Mouse (Mus musculus): ENCODE measurements around the gene Wdr46. TPM values are rescaled to one million over a fixed set of nuclear protein-coding genes. Genes with fewer than 3 reads are reported as not detected.
A peak's percentile ranks its signal among the peaks of the same experiment; 100 is the strongest.
"Not testable (repeated sequence)": the region's sequence is repeated elsewhere in the genome, so short reads cannot be mapped to it uniquely, and the experiment has no call there.

Wdr46 gene
- total RNA-seq (2021): 10 to 100 TPM; 18.8 to 20.0 TPM
- long read RNA-seq, experiment 1, transcript Wdr46-201 (15 exons, 2,229 nt): major isoform, 20 of 27 reads
- long read RNA-seq, experiment 1, partial matches to known transcripts: 2 of 27 reads
- long read RNA-seq, experiment 1, other reads (novel, unspliced or antisense): 5 of 27 reads
- long read RNA-seq, experiment 2, transcript Wdr46-201 (15 exons, 2,229 nt): major isoform, 32 of 40 reads
- long read RNA-seq, experiment 2, partial matches to known transcripts: 5 of 40 reads
- long read RNA-seq, experiment 2, other reads (novel, unspliced or antisense): 3 of 40 reads

GRCm38 (mm10) chr17:33940206-33940805 is at the start of gene Wdr46, which contains the start of gene Pfdn6:
Gene Wdr46 (plus strand): TSS chr17:33940660.
Gene Pfdn6 (minus strand): TSS chr17:33940343.
- DNase-seq (ENCODE audit: low spot score in 2 of 2): peak; percentile 77 to 90

- no peak for DNase-seq (ENCODE audit: low spot score in 2 of 2)
Observed at GRCm38 (mm10) chr17:33891357-33891756, 49.1 kb upstream of the Wdr46 start.

DNA sequence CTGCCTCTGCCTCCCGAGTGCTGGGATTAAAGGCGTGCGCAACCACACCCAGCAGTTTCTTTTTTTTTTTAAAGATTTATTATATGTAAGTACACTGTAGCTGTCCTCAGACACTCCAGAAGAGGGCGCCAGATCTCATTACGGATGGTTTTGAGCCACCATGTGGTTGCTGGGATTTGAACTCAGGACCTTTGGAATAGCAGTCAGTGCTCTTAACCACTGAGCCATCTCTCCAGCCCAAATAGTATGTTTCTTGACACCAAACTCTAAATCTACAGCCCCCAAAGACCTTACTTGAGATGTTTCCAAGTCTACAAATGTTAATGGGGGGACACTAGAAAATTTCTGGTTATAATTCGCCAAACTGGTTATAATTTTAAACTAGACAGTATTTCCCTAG is 48.6 kb upstream of the Wdr46 start:
- DNase-seq (ENCODE audit: low spot score in 2 of 2): not testable (repeated sequence)

- no peak for DNase-seq (ENCODE audit: low spot score in 2 of 2)
Observed at GRCm38 (mm10) chr17:33892429-33892828, 48.0 kb upstream of the Wdr46 start.

DNA sequence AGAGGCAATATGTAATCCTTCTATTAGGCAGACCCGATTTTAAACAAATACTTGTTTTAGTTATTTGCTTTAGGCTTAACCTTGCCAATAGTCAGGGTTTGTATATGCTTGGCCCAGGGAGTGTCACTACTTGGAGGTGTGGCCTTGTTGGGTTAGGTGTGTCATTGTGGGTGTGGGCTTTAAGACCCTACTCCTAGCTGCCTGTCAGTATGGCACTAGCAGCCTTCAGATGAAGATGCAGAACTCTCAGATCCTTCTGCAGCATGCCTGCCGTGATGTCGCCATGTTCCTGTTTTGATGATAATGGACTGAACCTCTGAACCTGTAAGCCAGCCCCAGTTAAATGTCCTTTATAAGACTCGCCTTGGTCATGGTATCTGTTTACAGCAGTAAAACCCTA is 47.4 kb upstream of the Wdr46 start:
- not testable (repeated sequence) for DNase-seq (ENCODE audit: low spot score in 2 of 2)

DNA sequence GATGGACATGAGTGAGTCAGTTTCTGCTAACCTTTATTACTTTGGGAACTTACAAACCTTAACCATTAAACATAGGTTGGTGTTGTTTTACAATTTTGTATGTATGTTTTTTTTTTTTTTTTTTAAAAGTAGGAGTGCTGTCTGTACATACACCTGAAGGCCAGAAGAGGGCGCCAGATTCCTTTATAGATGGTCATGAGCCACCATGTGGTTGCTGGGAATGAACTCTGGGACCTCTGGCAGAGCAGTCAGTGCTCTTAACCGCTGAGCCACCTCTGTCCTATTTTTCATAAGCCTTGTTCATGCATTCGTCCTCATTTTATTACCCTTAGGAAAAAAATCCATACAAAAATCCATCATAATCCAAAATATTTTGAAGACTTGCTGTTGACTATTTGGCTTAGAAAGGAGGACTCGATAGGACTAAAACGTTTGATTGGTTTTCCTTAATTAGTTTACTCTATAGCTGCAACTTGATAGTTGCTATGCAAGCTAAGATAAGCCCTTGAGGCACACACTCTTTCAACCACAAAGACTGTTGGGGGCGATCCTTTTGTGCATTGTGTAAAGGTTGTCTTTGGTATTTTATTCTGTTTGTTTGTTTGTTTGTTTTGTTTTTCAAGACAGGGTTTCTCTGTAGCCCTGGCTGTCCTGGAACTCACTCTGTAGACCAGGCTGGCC is 43.2 kb upstream of the Wdr46 start:
- DNase-seq (ENCODE audit: low spot score in 2 of 2): no peak

DNA sequence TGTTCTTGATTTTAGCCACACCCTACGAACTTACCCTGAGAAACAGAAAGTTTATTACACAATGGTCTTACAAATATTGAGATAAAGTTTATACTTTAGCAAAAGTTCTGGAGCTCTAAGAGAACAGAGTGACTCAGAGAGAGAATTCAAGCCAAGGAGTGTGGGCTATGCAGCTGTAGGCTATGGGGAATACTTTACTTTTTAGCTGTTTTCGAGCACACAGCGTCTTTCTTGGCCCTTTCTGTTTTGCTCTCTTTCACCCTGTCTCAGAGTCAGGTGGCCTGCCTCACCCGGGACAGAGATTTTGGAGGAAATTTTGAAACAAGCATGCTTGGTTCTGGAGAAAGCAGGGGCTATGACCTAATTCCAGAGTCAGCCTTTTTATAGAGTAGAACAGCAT is 42.3 kb upstream of the Wdr46 start:
- not testable (repeated sequence) for DNase-seq (ENCODE audit: low spot score in 2 of 2)

DNA sequence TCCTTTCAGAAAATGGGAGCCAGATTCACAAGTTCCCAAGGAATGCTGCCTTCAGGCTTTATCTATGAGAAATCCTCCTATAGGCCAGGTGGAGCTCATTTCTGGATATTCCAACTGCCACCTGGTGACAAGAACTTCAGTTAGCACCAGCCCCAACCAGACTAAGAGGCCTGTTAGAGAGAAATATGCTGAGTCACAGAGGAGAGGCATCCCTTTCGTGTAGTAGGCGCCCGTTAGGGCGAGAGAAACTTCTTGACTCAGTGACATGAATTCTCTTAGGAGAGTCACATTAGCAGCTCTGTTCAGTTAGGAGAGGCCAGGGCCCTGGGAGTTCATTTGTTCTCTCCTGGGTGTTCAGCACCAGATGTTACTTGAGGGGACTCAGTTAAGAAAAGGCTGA is 40.8 kb upstream of the Wdr46 start:
- no peak for DNase-seq (ENCODE audit: low spot score in 2 of 2)

GRCm38 (mm10) chr17:33900281-33900988 is 40.0 kb upstream of the Wdr46 start:
- DNase-seq (ENCODE audit: low spot score in 2 of 2): no peak

GRCm38 (mm10) chr17:33900989-33901314 is 39.5 kb upstream of the Wdr46 start:
- no peak for DNase-seq (ENCODE audit: low spot score in 2 of 2)

DNA sequence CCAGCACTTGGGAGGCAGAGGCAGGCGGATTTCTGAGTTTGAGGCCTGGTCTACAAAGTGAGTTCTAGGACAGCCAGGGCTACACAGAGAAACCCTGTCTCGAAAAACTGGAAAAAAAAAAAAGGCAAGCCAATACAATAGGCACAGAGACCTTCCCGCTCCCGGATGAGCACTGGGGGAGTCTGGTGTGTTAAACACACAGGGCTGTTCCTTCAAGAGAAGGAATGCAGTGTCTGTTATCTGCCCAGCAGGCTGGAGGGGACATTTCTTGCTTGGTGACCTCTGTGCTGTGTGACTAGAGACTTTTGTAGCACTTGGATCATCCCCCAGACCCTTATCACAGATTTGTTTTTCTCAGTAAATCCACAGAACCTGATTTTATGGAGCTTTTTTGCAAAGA is 38.8 kb upstream of the Wdr46 start:
- DNase-seq (ENCODE audit: low spot score in 2 of 2): no peak

GRCm38 (mm10) chr17:33902079-33902478 is 38.4 kb upstream of the Wdr46 start:
- no peak for DNase-seq (ENCODE audit: low spot score in 2 of 2)

DNA sequence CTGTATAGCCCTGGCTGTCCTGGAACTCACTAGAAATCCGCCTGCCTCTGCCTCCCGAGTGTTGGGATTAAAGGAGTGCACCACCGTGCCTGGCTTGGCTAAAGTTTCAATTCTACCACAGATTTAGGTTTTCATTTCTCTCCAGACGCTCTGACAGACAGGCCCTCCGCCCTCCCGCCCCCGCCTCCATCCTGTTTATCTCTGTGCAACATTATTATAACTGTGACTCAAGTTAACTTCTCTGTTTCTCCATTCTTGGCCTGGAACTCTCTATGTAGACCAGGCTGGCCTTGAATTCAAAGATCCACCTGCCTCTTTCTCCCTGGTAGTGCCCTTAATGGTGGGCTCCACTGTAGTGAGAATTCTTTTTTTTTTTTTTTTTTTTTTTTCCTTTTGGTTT is 38.0 kb upstream of the Wdr46 start:
- DNase-seq (ENCODE audit: low spot score in 2 of 2): no peak

- DNase-seq (ENCODE audit: low spot score in 2 of 2): not testable (repeated sequence)
Observed at GRCm38 (mm10) chr17:33903911-33904651, 36.4 kb upstream of the Wdr46 start.

DNA sequence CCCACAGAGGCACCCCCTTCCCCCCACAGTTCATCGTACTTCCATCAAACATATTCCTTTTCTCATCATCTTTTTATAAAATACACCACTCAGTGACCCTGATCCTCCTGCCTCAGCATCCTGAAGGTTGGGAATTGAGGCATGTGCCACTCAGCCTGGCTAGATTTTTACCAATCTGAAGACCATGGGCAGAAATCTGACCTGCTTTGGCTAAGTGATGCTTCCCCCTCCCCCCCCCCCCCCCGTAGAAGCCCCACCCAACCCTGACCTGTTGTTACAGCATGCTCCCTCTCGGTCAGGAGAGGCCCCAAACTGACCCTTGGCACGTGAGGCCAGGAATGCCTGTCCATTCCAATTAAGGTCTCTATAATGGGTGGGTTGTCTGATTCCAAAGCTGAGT is 35.6 kb upstream of the Wdr46 start, which contains the start of gene Platr17:
Platr17 (plus strand) TSS at position 301 of the 400 bp plus-strand sequence.
- not testable (repeated sequence) for DNase-seq (ENCODE audit: low spot score in 2 of 2)

DNA sequence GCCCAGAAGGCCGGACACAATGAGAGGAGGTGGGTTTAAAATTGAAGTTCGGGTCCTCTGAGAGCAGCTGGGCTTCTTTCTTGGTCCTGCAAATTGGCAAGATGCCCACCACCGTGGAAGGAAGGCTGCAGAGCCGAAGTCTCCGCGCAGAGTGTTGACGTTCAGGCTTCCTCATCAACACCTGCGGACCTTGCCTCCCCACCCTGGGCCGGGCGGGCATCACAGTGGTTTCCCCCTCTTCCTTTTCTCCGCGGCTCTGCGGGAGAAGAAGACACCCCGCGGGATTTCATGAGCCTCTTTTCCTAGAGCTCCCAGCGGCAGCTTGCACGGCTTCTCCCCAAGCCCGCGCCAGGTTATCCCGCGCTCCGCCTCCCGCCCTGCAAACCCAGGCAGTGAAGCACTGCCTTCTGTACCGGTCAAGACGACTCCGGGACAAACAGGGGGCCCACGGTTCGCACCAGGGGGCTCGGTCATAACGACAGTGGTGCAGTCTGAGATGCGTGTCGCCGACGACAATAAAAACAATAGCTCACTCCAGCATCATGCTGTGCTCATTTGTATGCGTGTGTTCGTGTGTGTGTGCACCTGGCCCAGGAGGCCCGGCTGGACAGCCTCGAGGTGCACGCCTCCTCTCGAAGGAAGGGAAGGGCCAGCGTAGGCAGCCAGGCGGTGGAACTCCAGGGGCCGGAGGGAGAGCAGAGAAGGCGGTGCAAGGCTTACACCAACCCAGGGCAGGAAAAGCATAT is 32.0 kb upstream of the Wdr46 start:
- peak in 1 of 2 experiments; percentile 45 for DNase-seq (ENCODE audit: low spot score in 2 of 2)

- peak; percentile 98 to 99 for DNase-seq (ENCODE audit: low spot score in 2 of 2)
Observed at GRCm38 (mm10) chr17:33909077-33909868, 31.2 kb upstream of the Wdr46 start, which contains the start of gene Daxx. Gene Daxx (plus strand): TSS chr17:33909414.

DNA sequence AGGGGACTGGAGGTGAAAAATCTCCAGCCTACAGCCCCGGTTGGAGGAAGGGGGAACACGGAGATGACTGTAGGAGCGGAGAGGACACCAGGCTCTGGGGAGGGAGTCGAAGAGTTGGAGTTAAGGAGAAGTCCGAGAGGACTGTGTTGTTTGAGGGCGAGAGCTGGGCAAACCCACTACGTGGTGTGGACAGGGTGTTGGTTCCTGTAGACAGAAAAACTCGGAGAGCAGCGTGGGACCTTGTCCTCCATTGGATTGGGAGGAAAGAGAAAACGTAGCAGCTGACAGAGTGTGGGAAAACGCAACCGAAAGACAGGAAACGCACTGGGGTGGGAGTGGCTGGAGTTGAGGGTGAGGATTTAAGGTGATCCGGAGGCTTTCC is 30.6 kb upstream of the Wdr46 start:
- no peak for DNase-seq (ENCODE audit: low spot score in 2 of 2)

GRCm38 (mm10) chr17:33910346-33911051 is 30.0 kb upstream of the Wdr46 start:
- DNase-seq (ENCODE audit: low spot score in 2 of 2): no peak

Data from gastrocnemius, postnatal 4 days (tissue).